Mouse (Mus musculus) neural tube, embryonic 10.5 days (tissue): ENCODE data around the gene Wrap73.
A peak's percentile ranks its signal among the peaks of the same experiment; 100 is the strongest.

ENCODE experiments used
- DNase-seq: peaks from one replicate; pipeline ENCODE4 v3.0.0-alpha.2; 2017; ENCODE audit warnings: low spot score; ENCODE audit errors: extremely low spot score

The Wrap73 gene

DNA sequence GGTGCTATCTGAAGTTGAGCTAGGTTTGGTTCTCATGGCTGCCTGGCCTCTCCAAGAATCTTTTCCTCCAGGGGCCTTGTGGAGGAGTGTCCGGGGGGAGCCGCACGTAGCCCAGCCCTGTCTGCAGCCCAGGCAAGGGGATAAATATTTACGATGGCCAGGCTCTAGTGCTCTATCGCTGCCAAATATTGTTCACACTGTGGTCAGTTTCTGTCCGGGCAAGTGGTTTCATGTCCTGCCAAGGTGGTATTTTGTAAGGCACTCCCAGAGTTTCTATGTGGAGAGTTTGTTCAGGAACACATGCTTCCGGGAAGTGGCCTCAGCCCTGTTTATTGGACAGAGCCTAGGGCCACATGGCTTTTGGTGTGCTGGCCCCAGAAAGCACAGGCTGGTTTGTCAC, 38.8 kb downstream of the Wrap73 start:
- no peak for DNase-seq

GRCm38 (mm10) chr4:154183566-154183965, 41.4 kb downstream of the Wrap73 start:
- no peak for DNase-seq

GRCm38 (mm10) chr4:154185001-154185400, 42.8 kb downstream of the Wrap73 start:
- DNase-seq, result no peak

GRCm38 (mm10) chr4:154186002-154186537, 43.9 kb downstream of the Wrap73 start:
- no peak for DNase-seq

GRCm38 (mm10) chr4:154188948-154189347, 46.8 kb downstream of the Wrap73 start:
- DNase-seq, result no peak

GRCm38 (mm10) chr4:154197961-154198360, 55.8 kb downstream of the Wrap73 start:
- no peak for DNase-seq

DNA sequence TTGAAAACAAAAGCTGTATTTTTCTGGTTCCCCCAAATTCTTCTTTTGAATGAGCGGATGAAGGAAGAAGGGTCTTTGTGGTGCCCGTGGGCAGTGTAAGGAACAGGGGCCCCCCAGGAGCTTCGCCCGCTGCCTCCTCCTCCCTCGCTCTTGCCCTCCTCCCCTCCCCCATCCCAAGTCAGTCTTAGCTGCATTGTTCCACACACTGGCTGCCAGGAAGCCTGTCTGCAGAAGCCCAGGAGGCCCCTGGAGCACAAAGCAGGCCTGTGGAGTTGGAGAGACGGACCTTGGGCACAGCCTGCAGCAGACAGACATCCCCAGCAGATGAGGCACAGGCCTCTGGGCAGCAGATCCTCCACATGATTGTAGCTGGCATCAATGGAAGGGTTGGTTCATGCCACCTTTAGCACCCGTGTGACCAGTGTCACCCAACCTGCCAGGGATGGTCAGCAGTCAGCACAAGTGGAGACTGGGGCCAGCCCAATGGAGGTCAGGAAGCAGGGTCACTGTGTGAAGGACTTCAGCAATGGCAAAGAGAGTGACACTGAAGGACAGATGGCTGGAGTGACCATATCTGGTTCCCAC, 56.3 kb downstream of the Wrap73 start:
- peak; percentile 38 for DNase-seq

DNA sequence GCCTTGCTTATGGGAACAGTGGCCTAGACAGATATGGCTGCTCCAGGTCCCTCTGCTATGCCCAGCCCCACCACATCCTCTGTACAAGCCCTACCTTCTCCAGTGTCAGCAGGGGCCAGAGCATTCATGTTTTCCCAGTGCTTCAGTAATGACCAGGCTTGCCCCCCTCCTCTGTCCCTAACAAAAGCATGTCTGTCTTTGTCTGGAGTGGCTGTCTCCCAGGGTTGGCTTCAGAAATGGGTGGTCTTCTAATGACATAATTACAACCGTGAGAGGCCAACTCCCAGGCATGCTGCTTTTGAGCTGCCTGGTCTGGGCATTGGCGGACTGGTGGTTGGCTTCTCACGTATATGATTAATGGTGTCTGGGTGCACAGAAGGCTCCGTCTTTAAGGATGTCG, 59.3 kb downstream of the Wrap73 start:
- no peak for DNase-seq

- DNase-seq, result no peak
These were observed 62.4 kb downstream of the Wrap73 start for GRCm38 (mm10) chr4:154204532-154204931.

DNA sequence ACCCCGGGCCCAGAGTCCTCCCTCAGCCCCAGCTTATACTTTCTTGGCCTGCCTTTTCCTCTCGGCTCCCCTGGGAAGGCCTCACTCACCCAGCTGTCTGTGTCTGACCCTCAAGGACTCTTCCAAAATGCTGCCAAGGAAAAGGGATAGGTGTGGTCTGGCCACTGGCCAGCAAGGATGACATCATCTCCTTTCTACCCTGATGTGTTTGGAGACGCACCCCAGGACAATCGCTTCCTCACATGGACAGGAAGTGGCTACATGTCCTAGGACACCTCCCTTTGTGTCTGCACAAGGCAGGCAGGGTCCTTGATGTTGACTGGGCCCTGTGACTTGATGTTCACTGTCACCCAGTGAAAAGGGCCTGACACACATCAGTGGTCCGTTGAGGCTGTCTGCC, 63.2 kb downstream of the Wrap73 start:
- no peak for DNase-seq

DNA sequence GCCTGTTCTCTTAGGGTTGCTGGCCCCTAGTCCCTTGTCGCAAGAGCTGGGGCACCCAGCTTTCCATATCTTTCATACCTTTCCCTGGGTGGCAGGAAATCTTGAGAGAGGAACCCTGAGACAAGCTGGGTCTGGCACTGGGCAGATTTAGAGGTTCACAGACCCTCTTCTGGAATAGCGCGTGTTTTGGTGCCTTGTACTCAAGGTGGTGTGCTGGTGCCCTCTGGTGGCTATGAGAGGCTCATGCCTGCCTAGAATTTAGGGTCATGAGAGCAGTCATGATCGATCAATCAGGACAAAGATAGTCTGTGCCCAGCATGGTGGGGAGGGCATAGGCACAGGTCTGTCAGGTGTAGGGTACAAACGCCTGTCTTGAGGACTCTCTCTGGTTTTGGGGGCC, 65.1 kb downstream of the Wrap73 start:
- DNase-seq, result peak; percentile 68

- DNase-seq, result no peak
These were observed 66.9 kb downstream of the Wrap73 start for GRCm38 (mm10) chr4:154209054-154209453.

DNA sequence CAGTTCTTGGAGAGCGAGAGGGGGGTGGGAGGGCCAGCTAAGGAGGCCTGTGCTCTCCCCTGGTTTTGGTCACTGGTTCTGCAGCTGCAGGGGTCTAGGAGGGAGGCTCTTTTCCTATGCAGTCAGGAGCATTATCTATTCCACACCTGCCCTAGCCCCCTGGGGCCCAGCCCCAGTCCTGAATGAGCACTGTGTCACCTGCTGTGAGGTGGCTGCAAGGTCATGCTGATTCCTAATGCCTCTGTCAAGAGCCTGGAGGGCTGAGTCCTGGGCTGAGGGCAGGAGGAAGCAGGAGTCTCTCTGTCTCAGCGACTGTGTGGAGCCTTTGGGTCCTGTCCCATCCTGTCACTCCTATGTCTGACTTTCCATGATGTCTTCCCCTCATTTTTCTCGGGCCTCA, 67.7 kb downstream of the Wrap73 start:
- DNase-seq, result no peak

- no peak for DNase-seq
These were observed 69.3 kb downstream of the Wrap73 start for GRCm38 (mm10) chr4:154211459-154211858.

- no peak for DNase-seq
These were observed 71.4 kb downstream of the Wrap73 start for GRCm38 (mm10) chr4:154213586-154213985.

DNA sequence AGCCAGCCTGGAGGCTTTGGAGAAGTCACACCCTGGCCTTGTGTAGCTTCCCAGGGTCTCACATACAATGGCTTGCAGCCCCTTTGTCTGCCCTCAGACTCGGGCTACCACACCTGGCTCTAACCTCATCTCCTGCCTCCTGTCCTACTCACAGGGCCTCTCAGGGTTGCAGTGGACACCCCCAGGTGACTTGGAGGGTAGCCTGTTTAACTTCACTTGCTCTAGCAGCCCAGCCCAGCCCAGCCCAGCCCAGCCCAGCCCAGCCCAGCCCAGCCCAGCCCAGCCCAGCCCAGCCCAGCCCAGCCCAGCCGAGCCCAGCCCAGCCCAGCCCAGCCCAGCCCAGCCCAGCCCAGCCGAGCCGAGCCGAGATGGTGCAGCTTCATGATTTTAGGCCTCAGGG, 71.9 kb downstream of the Wrap73 start:
- DNase-seq, result no peak
